Mouse (Mus musculus) limb, embryonic 11.5 days (tissue): ENCODE results near the gene Apon. TPM values are rescaled to one million over a fixed set of nuclear protein-coding genes. Genes with fewer than 3 reads are reported as not detected.
A peak's percentile ranks its signal among the peaks of the same experiment; 100 is the strongest.
"Not testable (repeated sequence)": the region's sequence is repeated elsewhere in the genome, so short reads cannot be mapped to it uniquely, and the experiment has no call there.

Source experiments
- ATAC-seq: fragments of 200-750 bp; cut with Nextera tagmentation; 2 replicates; pipeline ENCODE4 v1.8.0; 2017; ENCODE audit warnings: low read depth; ENCODE audit not compliant: insufficient number of reproducible peaks, low FRiP score, low TSS enrichment
- DNase-seq: peaks from one replicate; pipeline ENCODE4 v3.0.0-alpha.2; 2015; ENCODE audit warnings: low spot score
- H3K27ac ChIP-seq: fragments of 300-500 bp; sonication (generic); replicated peaks from 2 replicates; pipeline ENCODE4 v1.5.1; 2014; ENCODE audit warnings: low read depth, mild to moderate bottlenecking, low read length
- H3K27me3 ChIP-seq: fragments of 300-500 bp; sonication (generic); 2 replicates; pipeline ENCODE4 v1.6.1; 2014; ENCODE audit warnings: mild to moderate bottlenecking, low read length, mixed read lengths; ENCODE audit not compliant: control insufficient read depth, insufficient read depth
- H3K36me3 ChIP-seq: fragments of 300-500 bp; sonication (generic); 2 replicates; pipeline ENCODE4 v1.6.1; 2014; ENCODE audit warnings: mild to moderate bottlenecking, low read length, moderate library complexity, mixed read lengths; ENCODE audit not compliant: control insufficient read depth, insufficient read depth
- H3K4me1 ChIP-seq: fragments of 300-500 bp; sonication (generic); 2 replicates; pipeline ENCODE4 v1.6.1; 2014; ENCODE audit warnings: low read length, mixed read lengths; ENCODE audit not compliant: control insufficient read depth, insufficient read depth
- H3K4me2 ChIP-seq: fragments of 300-500 bp; sonication (generic); 2 replicates; pipeline ENCODE4 v1.6.1; 2014; ENCODE audit warnings: low read depth, mild to moderate bottlenecking, moderate library complexity; ENCODE audit not compliant: severe bottlenecking
- H3K4me3 ChIP-seq: fragments of 300-500 bp; sonication (generic); 2 replicates; pipeline ENCODE4 v1.5.1; 2014; ENCODE audit warnings: low read depth, low read length
- H3K9ac ChIP-seq: fragments of 300-500 bp; sonication (generic); 2 replicates; pipeline ENCODE4 v1.6.1; 2014; ENCODE audit warnings: mild to moderate bottlenecking, low read length
- H3K9me3 ChIP-seq: fragments of 300-500 bp; sonication (generic); 2 replicates; pipeline ENCODE4 v1.6.1; 2016; ENCODE audit warnings: low read length; ENCODE audit not compliant: control insufficient read depth
- whole genome bisulfite sequencing: fragments of 180-500 bp; shearing (Covaris S2); extraction: QIAGEN DNeasy Blood & Tissue Kit; methylation state at CpG from one replicate; pipeline ENCODE4 v1.1.7; 2014; 5-methylcytosine and 5-hydroxymethylcytosine counted together
- polyA plus RNA-seq: library from polyadenylated mRNA; unstranded; fragments of >200 nt; fragmentation: Nextera tagmentation; extraction: Ambion mirVana; gene quantifications from 2 replicates; pipeline ENCODE4 v1.2.1, GENCODE M21; 2014

Gene Apon
- polyA plus RNA-seq, 1 experiment from 2014 or later, result 0.52 TPM

- peak overlapping the region; percentile 41 for H3K4me2 ChIP-seq
- no peaks in the 10 kb centered on the region for H3K27me3 ChIP-seq
- H3K9me3 ChIP-seq, result no peaks in the 10 kb centered on the region
- DNase-seq (peak; percentile 71), ATAC-seq (0 out of 2 replicates have a peak, but pooled peaks have one; percentile 19)
- peak overlapping the region; percentile 22; the same call in 1 of the 2 replicates for H3K27ac ChIP-seq
- H3K9ac ChIP-seq, result peak overlapping the region; percentile 13; the same call in 1 of the 2 replicates
- 4% methylated on average over 18 of the region's 18 CpGs for WGBS
- H3K4me3 ChIP-seq, result peak overlapping the region; percentile 25
- peaks cover 5% of the 10 kb centered on the region; the same call in 1 of the 2 replicates for H3K4me1 ChIP-seq
- no peaks in the 10 kb centered on the region; the same call in 1 of the 2 replicates for H3K36me3 ChIP-seq
Measured at GRCm38 (mm10) chr10:128212871-128213323, 41.0 kb upstream of the Apon start.

GRCm38 (mm10) chr10:128214112-128214511, 39.8 kb upstream of the Apon start:
- H3K9me3 ChIP-seq, DNase-seq, H3K36me3 ChIP-seq, H3K27me3 ChIP-seq, H3K27ac ChIP-seq, H3K9ac ChIP-seq, H3K4me1 ChIP-seq, H3K4me3 ChIP-seq, H3K4me2 ChIP-seq, ATAC-seq: not testable (repeated sequence)
- WGBS, result 89% methylated on average over 4 of the region's 4 CpGs

GRCm38 (mm10) chr10:128214981-128215380, 38.9 kb upstream of the Apon start:
- no peak overlapping the region for H3K27ac ChIP-seq
- WGBS, result 84% methylated on average over 5 of the region's 5 CpGs
- DNase-seq (no peak), ATAC-seq (no peak)
- no peaks in the 10 kb centered on the region for H3K9me3 ChIP-seq
- no peak overlapping the region for H3K4me2 ChIP-seq
- H3K27me3 ChIP-seq, result no peaks in the 10 kb centered on the region
- peaks cover 5% of the 10 kb centered on the region; the same call in 1 of the 2 replicates for H3K4me1 ChIP-seq
- H3K9ac ChIP-seq, result no peak overlapping the region
- no peak overlapping the region for H3K4me3 ChIP-seq
- H3K36me3 ChIP-seq, result no peaks in the 10 kb centered on the region

- H3K9ac ChIP-seq, result no peak overlapping the region
- no peaks in the 10 kb centered on the region for H3K27me3 ChIP-seq
- H3K9me3 ChIP-seq, result no peaks in the 10 kb centered on the region
- DNase-seq, result no peak
- H3K27ac ChIP-seq, result no peak overlapping the region
- H3K36me3 ChIP-seq, result no peaks in the 10 kb centered on the region
- no peak for ATAC-seq
- no peak overlapping the region for H3K4me2 ChIP-seq
- H3K4me3 ChIP-seq, result no peak overlapping the region
- WGBS, result 94% methylated on average over 18 of the region's 18 CpGs
- H3K4me1 ChIP-seq, result no peaks in the 10 kb centered on the region
Measured at GRCm38 (mm10) chr10:128218387-128219117, 35.3 kb upstream of the Apon start.

- H3K9me3 ChIP-seq, result no peaks in the 10 kb centered on the region
Measured at GRCm38 (mm10) chr10:128221533-128222286, 32.2 kb upstream of the Apon start.

GRCm38 (mm10) chr10:128225064-128225463, 28.8 kb upstream of the Apon start:
- no peaks in the 10 kb centered on the region for H3K9me3 ChIP-seq
- ATAC-seq (no peak), DNase-seq (no peak)
- no peak overlapping the region for H3K4me3 ChIP-seq
- H3K27me3 ChIP-seq, result no peaks in the 10 kb centered on the region
- WGBS, result 39% methylated on average over 5 of the region's 5 CpGs
- no peak overlapping the region for H3K27ac ChIP-seq
- H3K4me2 ChIP-seq, result no peak overlapping the region
- H3K4me1 ChIP-seq, result peaks cover 11% of the 10 kb centered on the region
- H3K9ac ChIP-seq, result no peak overlapping the region
- no peaks in the 10 kb centered on the region for H3K36me3 ChIP-seq

More at GRCm38 (mm10) chr10:128221533-128222286, 32.2 kb upstream of the Apon start:
- Histone ChIP-seq H3K27ac (no peak overlapping the region), H3K36me3 (no peaks in the 10 kb centered on the region), H3K27me3 (no peaks in the 10 kb centered on the region), H3K4me1 (peaks cover 8% of the 10 kb centered on the region; the same call in 1 of the 2 replicates), H3K9ac (no peak overlapping the region), H3K4me3 (no peak overlapping the region), H3K4me2 (no peak overlapping the region)
- WGBS, result 61% methylated on average over 16 of the region's 16 CpGs
- no peak for DNase-seq
- no peak for ATAC-seq

- Histone ChIP-seq H3K27me3 (no peaks in the 10 kb centered on the region), H3K9ac (no peak within 1 kb of the TSS), H3K36me3 (no peaks in the 10 kb centered on the region), H3K9me3 (no peaks in the 10 kb centered on the region), H3K4me3 (no peak within 1 kb of the TSS), H3K4me2 (no peak within 1 kb of the TSS), H3K4me1 (peaks cover 12% of the 10 kb centered on the region), H3K27ac (no peak within 1 kb of the TSS)
- 45% methylated on average over 4 of the region's 4 CpGs for WGBS
- no peak for ATAC-seq
- DNase-seq, result no peak
Measured at GRCm38 (mm10) chr10:128225538-128225937, 28.4 kb upstream of the Apon start, which contains the start of gene Mip. TSS of gene Mip (plus strand) at chr10:128225838.

GRCm38 (mm10) chr10:128227592-128227991, 26.3 kb upstream of the Apon start:
- Histone ChIP-seq H3K9ac (no peak overlapping the region), H3K27ac (no peak overlapping the region), H3K4me3 (no peak overlapping the region), H3K4me2 (no peak overlapping the region), H3K4me1 (peaks cover 16% of the 10 kb centered on the region), H3K36me3 (no peaks in the 10 kb centered on the region), H3K27me3 (no peaks in the 10 kb centered on the region), H3K9me3 (no peaks in the 10 kb centered on the region)
- WGBS, result 91% methylated on average over 9 of the region's 9 CpGs
- ATAC-seq (no peak), DNase-seq (no peak)
